23 mouse cellular contexts compared by ENCODE assay signal in genomic region chr5:64133901-64134300, GRCm38 (mm10). TPM values are rescaled to one million over a fixed set of nuclear protein-coding genes. Genes with fewer than 3 reads are reported as not detected.
DNase-seq lines count a peak whose midpoint lies in the region; ATAC-seq lines count a peak whose summit lies in the region.
"Had no signal": no experiment of that assay in that cellular context is flagged by ENCODE, and none has a peak within 500 bp of the region (broad histone marks: within the 10 kb centered on the region; RNA-seq: fewer than 3 reads in every experiment).

No protein-coding gene starts in this region.

- 0 out of 2 replicates have a peak, but pooled peaks cover under 1% of the 10 kb centered on the region for H3K36me3 ChIP-seq in midbrain, embryonic 13.5 days
- H3K36me3 ChIP-seq in embryonic facial prominence, embryonic 10.5 days (replicated peaks), result peaks cover 7% of the 10 kb centered on the region; the same call in 1 of the 2 replicates
- H3K36me3 ChIP-seq: embryonic facial prominence, embryonic 12.5 days; forebrain, embryonic 12.5 days had no signal

- H3K4me1 ChIP-seq in midbrain, embryonic 13.5 days (replicated peaks), result no peaks in the 10 kb centered on the region
- H3K4me1 ChIP-seq in embryonic facial prominence, embryonic 10.5 days, result no peaks in the 10 kb centered on the region
- H3K4me1 ChIP-seq: embryonic facial prominence, embryonic 12.5 days; embryonic facial prominence, embryonic 15.5 days; forebrain, embryonic 12.5 days; forebrain, embryonic 15.5 days; hindbrain, embryonic 10.5 days had no signal

- no peaks in the 10 kb centered on the region for H3K27me3 ChIP-seq in midbrain, embryonic 13.5 days
- H3K27me3 ChIP-seq in embryonic facial prominence, embryonic 10.5 days (replicated peaks; ENCODE audit: low read depth, poor library complexity, severe bottlenecking), result no peaks in the 10 kb centered on the region
- H3K27me3 ChIP-seq: embryonic facial prominence, embryonic 12.5 days; embryonic facial prominence, embryonic 15.5 days; forebrain, embryonic 12.5 days; forebrain, embryonic 15.5 days; hindbrain, embryonic 13.5 days; Patski had no signal

- no peaks in the 10 kb centered on the region for H3K9me3 ChIP-seq in midbrain, embryonic 13.5 days
- no peaks in the 10 kb centered on the region for H3K9me3 ChIP-seq in embryonic facial prominence, embryonic 10.5 days
- H3K9me3 ChIP-seq: embryonic facial prominence, embryonic 12.5 days; embryonic facial prominence, embryonic 15.5 days; forebrain, embryonic 12.5 days; forebrain, embryonic 15.5 days; hindbrain, embryonic 10.5 days; hindbrain, embryonic 13.5 days had no signal

- H3K9ac ChIP-seq in midbrain, embryonic 13.5 days (replicated peaks), result no peak overlapping the region
- H3K9ac ChIP-seq: embryonic facial prominence, embryonic 12.5 days; embryonic facial prominence, embryonic 15.5 days; forebrain, embryonic 12.5 days; forebrain, embryonic 15.5 days; hindbrain, embryonic 13.5 days had no signal

- WGBS in midbrain, embryonic 13.5 days, result 94% methylated on average over 4 of the region's 4 CpGs
- 85% methylated on average over 4 of the region's 4 CpGs for WGBS in embryonic facial prominence, embryonic 10.5 days

- ATAC-seq in common myeloid progenitor, adult 5-6 weeks (replicated peaks; ENCODE audit: low read depth, poor library complexity, severe bottlenecking), result peak; percentile 35; the same call in 1 of the 2 replicates
- ATAC-seq in megakaryocyte, adult 5-6 weeks (ENCODE audit: poor library complexity, severe bottlenecking), result peak; percentile 81
- ATAC-seq in neutrophil, adult 5-6 weeks (ENCODE audit: extremely low read depth, insufficient number of reproducible peaks, low FRiP score, poor library complexity, severe bottlenecking), result peak; percentile 33; the same call in 1 of the 2 replicates
- ATAC-seq in midbrain, embryonic 13.5 days, result no peak
- ATAC-seq: forebrain, embryonic 15.5 days; hindbrain, embryonic 16.5 days; Patski had no signal

- no peak overlapping the region for H3K4me2 ChIP-seq in midbrain, embryonic 13.5 days (replicated peaks)
- H3K4me2 ChIP-seq: embryonic facial prominence, embryonic 12.5 days; embryonic facial prominence, embryonic 15.5 days; forebrain, embryonic 12.5 days; forebrain, embryonic 15.5 days; heart, embryonic 11.5 days; hindbrain, embryonic 13.5 days had no signal

- no peak overlapping the region for H3K27ac ChIP-seq in midbrain, embryonic 13.5 days
- no peak overlapping the region for H3K27ac ChIP-seq in embryonic facial prominence, embryonic 10.5 days (replicated peaks)
- H3K27ac ChIP-seq: embryonic facial prominence, embryonic 12.5 days; embryonic facial prominence, embryonic 15.5 days; forebrain, embryonic 12.5 days; forebrain, embryonic 15.5 days; hindbrain, embryonic 10.5 days; hindbrain, embryonic 13.5 days had no signal

- DNase-seq in lung, postnatal 36 days, result peak; percentile 25
- DNase-seq in lung, postnatal 4 days, result no peak
- DNase-seq in liver, result no peak
- no peak for DNase-seq in embryonic facial prominence, embryonic 10.5 days (ENCODE audit: low spot score)
- DNase-seq: adrenal gland, postnatal 14 days; cerebellum, adult 11 months; cerebellum, adult 2 months; cerebellum, postnatal 10 days; cerebellum, postnatal 36 days; gastrocnemius, postnatal 25 days had no signal

- no peak overlapping the region for H3K4me3 ChIP-seq in midbrain, embryonic 13.5 days (replicated peaks)
- no peak overlapping the region for H3K4me3 ChIP-seq in embryonic facial prominence, embryonic 10.5 days
- H3K4me3 ChIP-seq: embryonic facial prominence, embryonic 12.5 days; embryonic facial prominence, embryonic 15.5 days; forebrain, embryonic 12.5 days; forebrain, embryonic 15.5 days; hindbrain, embryonic 10.5 days; hindbrain, embryonic 13.5 days had no signal

RNA-seq across cellular contexts. Expression of gene Tbc1d1, which starts 22.2 kb away (rescaled TPM):
- total RNA-seq in common myeloid progenitor, adult 5-6 weeks (2017), result 18.0 and 33.9 TPM in 2 replicates
- 37.1 and 37.3 TPM in 2 replicates for total RNA-seq in megakaryocyte, adult 5-6 weeks (2015)
- total RNA-seq in megakaryocyte, adult 5-6 weeks (2017), result 54.6 and 55.6 TPM in 2 replicates
- 87.0 and 89.8 TPM in 2 replicates for total RNA-seq in neutrophil, adult 5-6 weeks (2017)
- 10.6 and 11.7 TPM in 2 replicates for polyA plus RNA-seq in midbrain, embryonic 13.5 days (2015; fragmentation: Nextera tagmentation; extraction: Ambion mirVana)
- polyA plus RNA-seq in embryonic facial prominence, embryonic 10.5 days (2016; fragmentation: Nextera tagmentation; extraction: Ambion mirVana), result 32.9 TPM in 2 replicates

RNA-seq across cellular contexts. Expression of gene Pgm2, which starts 41.2 kb away (rescaled TPM):
- total RNA-seq in common myeloid progenitor, adult 5-6 weeks (2017), result 39.5 and 40.6 TPM in 2 replicates
- 42.4 and 53.4 TPM in 2 replicates for total RNA-seq in megakaryocyte, adult 5-6 weeks (2015)
- 40.5 and 41.3 TPM in 2 replicates for total RNA-seq in megakaryocyte, adult 5-6 weeks (2017)
- 24.9 and 25.6 TPM in 2 replicates for total RNA-seq in neutrophil, adult 5-6 weeks (2017)
- polyA plus RNA-seq in midbrain, embryonic 13.5 days (2015; fragmentation: Nextera tagmentation; extraction: Ambion mirVana), result 20.8 and 22.2 TPM in 2 replicates
- 26.3 and 27.0 TPM in 2 replicates for polyA plus RNA-seq in embryonic facial prominence, embryonic 10.5 days (2016; fragmentation: Nextera tagmentation; extraction: Ambion mirVana)
